Mouse (Mus musculus) gastrocnemius, adult 8-10 months (tissue): ENCODE data around the gene 6030452D12Rik. TPM values are rescaled to one million over a fixed set of nuclear protein-coding genes. Genes with fewer than 3 reads are reported as not detected.

Experiments used
- DNase-seq, 2 experiments: peaks; one replicate each; pipeline ENCODE4 v3.0.0; 2022; ENCODE audit warnings: low spot score in 2 of 2
- total RNA-seq, 4 experiments: library from RNA; stranded (reverse); gene quantifications; 2 replicates each; pipeline ENCODE4 v1.2.4; 2022

6030452D12Rik gene
- total RNA-seq, 4 experiments from 2014 or later = not detected

DNA sequence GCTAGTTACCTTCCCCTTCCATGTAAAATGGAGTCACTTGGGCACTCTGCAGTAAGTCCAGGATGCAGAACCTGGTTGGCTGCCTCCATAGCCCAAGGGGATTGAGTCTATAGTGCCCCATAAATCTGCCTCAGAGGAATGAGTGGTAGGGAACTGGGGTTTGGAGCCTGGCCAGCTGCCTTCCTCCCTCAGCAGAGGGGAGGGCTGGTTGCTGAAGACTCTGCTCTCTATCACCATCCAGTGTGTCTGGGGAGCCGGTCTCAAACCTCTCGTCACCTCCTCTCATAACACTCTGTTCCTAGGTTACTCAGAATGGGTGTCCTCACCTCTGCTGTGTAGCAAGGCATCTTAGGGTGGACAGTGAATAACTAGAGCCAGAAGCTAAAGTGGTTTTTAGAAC, 16.3 kb downstream of the 6030452D12Rik start:
- DNase-seq = no peak

DNA sequence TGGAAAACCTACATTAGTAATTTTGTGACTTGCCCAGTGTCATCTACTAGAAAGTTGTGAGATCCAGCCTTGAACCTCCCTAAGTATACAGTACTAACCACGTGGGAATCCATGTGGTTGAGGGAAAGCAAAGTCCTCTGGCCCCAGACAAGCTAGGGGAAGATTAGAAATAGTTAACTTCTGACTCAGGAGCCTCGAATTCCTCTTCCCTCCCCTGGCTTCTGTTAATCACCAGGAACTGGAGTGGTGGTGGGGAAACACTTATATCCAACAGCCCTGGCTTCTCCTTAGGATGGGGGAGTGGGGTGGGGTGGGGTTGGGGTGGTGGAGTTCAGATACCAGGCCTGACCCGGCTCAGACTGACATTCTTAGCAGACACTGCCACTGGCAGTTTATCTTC, 18.4 kb downstream of the 6030452D12Rik start:
- no peak for DNase-seq

DNA sequence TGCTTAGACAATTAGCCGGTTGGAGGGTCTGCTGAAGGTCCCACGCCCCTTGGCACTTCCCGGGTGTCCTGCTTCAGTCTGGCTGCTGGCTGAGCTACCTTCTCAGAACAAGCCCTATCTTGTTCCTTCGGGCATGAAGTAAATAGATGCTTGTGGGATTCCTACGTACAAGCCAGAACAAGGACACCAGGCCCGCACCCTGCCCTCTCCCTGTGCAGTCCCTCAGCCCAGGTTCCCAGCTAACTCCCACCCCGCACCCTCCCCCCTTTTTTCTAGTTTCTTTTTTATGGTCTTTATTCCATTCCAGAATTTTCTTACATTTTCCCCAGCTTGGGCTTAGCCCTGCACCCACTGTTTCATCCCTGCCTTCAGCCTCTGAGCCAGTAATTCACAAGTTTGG, 20.3 kb downstream of the 6030452D12Rik start:
- DNase-seq = no peak

DNA sequence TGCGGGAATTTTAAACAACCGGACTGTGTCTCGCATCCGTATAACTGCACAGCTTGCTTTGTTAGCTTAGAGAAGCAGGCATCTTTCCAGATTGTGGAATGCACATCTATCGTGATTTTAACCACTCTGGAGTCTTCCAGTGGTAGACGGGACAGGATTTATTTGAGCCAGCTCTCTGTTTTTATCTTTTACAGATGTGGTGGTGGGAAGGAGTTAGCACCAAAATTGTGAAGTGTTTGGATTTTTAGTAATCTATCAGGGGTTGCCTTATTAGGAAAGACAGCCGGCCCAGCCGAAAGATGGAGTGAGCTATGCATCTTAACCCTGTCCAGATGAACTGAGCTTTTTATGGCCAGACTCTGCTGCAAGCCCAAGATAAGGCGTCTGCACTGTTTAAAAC, 21.5 kb downstream of the 6030452D12Rik start:
- no peak for DNase-seq

DNA sequence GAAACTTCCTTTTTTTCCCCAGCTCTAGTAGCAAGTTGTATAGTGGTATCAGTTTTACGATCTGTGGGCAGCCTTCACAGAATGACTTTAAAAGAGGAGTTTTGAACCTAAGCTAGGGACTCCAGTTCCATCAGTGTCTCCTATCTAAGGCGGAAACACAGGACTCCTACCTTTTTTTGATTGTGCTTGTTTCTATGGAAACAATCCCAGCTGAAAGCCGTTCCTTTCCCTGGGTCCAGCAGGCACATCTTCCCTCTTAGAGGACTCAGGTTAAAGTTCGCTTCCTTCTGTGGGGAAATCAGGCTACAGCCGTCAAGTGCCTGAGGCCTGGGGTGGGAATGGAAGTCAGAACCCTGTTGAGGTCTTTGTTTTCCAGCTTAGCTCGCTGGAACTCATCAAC, 26.4 kb downstream of the 6030452D12Rik start:
- no peak for DNase-seq

DNA sequence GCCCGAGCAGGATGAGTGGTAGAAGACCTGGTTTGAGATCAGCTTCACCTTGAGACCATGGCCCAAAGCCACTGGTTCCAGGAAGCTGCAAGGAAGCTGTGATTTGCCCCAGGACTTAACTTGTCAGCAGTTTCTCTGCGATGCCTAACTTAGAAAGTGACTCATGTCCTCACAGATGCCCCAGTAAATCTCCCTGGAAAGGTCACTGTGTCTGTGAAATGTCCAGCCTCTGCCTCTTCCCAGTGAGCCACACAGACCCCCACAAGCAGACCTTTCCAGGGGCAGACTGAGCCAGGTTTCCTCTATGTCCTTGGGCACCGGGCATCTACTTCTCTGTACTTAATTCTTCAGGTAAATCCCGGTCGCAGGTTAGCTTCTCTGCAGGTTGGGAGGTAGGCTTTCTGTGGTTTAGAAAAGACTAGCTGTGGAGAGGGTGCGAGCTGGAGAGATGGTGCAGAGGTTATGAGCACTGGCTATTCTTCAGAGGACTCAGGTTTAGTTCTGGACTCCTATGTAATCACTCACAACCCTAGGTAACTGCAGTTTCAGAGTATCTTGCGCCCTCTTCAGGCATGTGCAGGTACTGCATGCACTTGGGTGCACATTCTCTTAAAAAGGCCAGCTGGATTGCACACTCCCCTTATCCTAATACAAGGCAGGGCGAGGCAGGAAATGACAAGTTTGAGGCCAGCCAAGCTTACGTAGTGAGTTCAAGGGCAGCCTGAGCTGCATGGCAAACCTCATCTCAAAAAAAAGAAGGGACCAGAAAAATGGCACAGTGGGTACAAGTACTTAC, 27.1 kb downstream of the 6030452D12Rik start:
- DNase-seq = no peak

DNA sequence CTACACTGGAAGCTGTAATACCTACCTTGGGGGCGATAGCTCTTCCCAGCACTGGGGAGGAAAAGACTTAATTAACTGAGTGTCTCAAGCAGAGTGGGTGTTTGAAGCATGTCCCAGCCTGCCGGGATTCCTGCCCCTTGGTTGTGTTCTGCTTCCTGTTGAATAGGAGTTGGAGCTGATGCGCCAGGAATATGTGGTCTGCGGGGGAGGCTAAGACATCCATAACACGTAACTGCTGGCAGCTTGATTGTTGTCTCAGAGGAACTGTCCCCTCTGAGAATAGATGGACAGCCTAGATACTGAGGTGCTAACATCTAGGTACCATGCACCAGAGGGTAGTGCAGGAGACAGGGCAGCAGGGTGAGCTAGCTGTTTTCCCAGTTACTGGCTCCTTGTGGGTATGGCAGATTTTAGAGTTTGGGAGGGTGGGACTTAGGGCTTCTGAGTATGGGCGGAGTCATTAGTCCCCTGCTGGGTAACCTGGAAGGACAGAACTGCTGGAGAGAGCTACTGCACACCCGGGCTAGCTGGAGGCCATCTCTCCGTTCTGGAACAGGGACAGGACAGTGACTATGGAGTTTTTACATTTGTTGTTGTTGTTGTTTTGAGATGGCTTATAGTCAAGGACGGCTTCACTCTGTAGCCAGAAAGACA, 28.4 kb downstream of the 6030452D12Rik start:
- DNase-seq = no peak

DNA sequence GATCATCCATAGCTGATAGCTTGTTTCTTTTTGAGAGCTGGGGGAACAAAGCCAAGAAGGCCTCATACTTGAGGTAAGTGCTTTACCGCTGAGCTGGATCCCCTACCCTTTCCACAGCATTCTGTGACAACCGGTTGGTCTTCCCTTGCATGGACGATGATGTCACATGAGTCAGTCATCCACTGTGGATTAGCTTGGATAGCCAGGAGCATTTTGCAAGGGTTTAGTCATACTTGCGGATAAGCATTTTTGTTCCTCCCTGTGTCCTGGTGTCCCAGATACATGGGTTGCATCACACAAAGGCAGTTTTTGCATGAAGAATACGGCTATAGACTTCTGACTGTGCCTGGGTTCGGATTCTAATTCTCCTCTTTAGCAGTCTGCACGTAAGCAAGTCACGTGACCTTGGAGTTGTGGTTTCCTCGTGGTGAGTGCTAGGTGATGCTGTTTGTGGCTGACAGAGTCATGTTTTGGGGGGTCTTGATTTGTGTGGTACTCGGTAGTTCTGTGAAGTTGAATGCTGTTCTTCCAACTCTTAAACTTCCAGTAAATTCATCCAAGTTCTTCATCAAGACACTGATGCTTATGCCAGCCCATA, 29.7 kb downstream of the 6030452D12Rik start:
- no peak for DNase-seq

DNA sequence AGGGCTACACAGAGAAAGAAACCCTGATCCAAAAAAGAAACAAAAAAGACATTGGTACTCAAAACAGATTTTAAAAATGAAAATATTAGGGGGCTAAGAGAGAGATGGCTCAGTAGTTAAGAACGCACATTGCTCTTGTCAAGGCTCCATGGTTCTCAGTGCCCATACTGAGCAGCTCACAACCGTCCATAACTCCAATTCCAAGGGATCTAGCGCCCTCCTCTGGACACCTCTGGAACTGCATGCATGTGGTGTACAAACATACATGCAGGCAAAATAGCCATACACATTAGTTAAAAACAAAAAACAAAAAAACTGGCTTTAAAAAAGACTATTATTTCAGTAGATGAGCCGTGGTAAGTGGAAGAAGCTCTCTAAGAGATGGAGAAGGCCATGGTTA, 30.2 kb downstream of the 6030452D12Rik start:
- no peak for DNase-seq

DNA sequence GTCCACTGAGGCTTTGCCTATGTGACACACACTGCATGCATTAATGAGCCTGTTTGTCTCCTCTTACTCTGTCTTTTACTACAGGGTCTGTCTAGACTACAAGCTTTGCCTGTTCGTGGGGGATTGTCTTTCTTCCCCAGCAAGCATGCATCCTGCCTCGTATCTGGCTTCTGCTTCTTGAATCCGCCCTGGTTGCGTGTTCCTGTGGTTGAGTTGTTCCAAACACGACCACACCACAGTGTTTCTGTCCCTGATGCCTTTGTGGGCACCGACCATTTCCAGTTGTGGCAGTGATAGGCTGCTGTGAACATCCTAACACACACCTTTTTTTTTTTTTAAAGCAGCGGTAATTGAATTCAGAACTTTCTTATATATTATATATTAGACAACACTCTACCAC, 33.4 kb downstream of the 6030452D12Rik start:
- DNase-seq = no peak

DNA sequence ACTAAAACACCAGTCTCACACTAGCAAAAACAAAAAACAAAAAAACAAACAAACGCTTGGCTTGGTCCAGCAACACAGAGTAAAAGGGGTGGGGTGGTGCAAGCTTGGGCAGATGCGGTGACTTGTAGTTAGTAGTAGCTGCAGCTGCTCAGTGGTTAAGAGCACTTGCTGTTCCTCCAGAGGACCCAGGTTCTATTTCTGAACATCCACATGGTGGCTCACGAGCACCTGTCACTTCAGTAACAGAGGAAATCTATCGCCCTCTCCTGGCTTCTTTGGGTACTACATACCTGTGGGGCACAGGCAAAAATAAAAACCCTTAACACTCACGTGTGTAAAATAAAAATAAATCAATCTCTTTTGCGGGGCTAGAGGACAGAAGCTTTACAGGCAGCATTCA, 34.1 kb downstream of the 6030452D12Rik start:
- DNase-seq = no peak

DNA sequence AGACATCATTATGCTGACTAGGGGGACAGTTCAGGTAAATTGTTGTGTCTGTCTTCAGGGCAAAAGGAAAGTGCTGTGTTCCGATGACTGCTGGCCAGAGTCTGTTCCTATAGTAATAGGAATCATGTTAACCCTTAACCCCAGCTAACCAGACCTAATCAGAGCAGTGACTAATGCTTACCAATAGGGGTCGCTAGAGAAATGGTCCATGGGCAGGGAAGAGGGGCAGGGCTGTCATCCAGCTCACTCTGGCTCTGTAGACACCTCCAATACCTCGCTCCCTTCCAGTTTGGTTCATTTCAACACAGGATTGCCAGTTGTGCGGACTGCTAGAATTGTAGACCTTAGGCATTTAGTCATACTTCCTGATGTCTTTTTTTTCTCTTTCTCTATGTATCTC, 35.1 kb downstream of the 6030452D12Rik start:
- DNase-seq = no peak

DNA sequence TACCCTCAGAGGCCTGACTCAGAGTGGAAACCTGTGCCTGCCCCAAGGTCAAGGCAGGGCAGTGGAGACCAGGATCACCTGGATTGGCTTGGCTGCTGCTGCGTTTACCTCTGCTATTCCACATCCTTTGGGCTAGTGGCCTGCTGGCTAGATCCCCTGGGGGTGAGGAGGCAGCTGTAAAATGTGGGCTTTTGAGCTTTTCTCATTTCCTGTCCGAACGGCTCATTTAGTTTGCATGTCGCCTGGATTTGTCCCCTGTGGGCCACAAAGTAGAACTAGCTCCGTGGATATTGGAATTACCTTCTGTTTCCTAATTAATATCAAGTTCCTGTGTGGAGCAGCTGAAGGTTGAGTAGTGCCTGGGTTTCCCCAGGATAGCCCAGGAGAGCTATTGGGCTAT, 38.9 kb downstream of the 6030452D12Rik start:
- DNase-seq = no peak

DNA sequence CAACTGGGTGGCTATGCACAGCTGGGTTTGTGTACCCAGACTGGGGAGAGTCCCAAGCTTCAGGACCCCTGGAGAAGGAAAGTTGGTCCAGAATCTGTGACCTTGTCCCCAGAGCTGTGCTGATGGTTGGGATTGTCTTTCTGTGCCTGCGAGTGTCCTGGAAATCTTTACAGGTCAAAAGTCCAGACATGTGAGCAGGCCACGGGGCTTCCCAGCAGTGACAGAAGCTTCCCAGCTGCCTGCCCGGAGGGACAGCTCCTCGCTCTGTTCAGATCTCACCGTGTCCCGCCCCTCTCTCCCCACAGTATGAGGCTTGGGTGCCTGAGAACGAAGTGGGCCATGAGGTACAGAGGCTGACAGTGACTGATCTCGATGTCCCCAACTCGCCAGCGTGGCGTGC, 40.7 kb downstream of the 6030452D12Rik start:
- no peak for DNase-seq

DNA sequence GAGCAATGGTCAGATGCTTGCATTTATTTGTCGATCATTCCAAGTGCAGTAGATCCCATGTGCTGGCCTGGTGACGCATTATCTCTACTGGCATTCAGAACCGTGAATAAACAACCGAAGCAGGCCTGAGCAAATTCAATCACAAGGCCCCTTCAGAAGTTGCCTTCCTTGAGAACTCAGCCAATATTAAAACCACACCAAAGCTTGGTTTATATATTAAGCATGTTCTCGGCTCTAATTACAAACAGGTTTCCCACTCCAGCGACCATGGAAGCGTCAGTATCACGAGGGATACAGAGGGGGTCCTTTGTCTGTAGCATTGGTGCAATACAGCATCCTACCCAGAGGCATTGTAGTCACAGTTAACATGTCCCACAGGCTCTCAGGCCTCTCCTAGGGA, 42.7 kb downstream of the 6030452D12Rik start:
- DNase-seq = no peak

DNA sequence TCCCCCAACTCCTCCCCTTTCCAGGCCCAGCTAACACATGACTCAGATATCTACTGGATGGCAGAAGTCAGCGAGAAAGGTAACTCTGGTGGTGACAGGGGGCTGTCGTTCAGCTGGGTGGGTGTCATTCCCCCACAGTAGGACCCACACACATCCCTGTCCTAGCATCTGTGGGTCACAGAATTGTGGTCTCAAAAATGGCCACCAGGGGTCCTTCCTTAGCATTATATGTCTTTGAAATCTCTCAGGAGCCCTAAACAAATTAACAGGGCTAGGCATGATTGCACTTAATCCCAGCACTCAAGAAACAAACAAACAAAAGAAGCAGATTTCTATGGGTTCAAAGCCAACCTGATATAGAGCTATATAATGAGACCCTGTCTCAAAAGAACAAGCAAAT, 44.8 kb downstream of the 6030452D12Rik start:
- no peak for DNase-seq

DNA sequence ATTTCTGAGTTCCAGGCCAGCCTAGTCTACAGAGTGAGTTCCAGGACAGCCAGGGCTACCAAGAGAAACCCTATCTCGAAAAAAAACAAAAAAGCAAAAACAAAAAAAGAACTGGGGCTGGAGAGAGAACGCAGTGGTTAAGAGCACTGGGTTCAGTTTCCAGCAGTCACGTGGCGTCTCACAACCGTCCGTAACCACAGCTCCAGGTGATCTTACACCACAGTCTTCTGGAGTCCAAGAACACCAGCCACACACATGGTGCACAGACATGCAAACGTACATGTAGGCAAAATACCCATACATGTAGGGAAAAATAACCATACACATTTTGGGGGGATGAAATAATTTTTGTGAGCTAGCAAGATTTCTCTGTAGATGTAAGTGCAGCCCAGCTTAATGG, 46.4 kb downstream of the 6030452D12Rik start:
- no peak for DNase-seq

DNA sequence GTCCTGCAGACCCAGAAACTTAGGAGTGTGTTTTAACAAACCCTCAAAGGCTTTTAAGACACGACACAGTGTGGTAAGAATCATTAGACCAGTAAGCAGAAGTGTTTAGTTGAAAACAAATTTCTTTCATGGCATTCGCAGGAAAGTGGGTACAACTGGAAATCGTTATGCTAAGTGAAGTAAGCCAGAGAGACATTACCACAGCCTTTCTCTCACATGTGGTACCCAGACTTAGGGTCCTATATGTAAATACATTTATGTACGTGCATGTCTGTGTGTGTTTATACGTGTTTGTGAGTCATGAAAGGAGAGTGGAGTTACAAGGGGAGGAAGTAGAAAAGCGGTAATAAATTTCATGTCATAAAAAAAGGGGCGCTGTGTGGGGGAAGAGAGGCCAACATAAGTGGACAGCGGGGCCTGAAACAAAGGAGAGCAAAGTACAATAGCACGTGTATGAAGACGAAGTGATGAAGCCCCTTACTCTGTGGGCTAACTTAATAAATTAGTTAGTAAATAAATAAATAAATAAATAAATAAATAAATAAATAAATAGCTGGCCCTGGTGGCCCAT, 48.1 kb downstream of the 6030452D12Rik start:
- DNase-seq = no peak

DNA sequence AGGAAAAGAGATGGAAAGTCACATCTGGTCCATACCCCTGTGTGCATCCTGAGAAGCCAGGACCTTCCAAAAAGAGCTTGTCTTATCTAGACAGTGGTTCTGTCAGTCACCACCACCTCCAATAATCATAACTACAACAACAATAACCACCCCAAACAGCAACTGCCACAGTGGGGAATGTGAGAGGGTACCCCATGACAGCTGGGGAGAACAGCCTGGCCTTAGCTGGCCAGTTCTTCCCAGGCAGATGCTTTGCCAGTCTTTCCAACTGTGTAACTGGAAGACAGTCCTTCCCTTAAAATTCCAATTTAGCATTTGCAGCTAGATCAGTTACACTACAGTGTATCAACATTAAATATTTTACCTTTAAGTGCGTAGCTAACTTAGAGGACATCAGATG, 50.6 kb downstream of the 6030452D12Rik start:
- DNase-seq = no peak

DNA sequence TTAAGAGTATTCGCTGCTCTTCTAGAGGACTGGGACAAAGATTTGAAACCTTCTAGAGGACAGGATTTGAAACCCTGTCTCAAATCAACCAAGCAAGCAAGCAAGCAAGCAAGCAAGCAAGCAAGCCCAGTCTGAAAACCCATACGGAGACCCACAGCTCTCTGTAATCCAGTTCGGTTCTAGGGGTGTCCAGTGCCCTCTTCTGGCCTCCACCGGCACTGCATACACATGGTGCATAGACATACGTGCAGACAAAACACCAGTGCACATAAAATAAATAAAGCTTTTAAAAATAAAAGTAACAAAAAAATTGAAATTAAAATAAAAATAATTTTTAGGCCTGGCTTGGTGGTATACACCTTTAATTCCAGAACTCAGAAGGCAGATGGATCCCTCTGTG, 53.7 kb downstream of the 6030452D12Rik start:
- no peak for DNase-seq

DNA sequence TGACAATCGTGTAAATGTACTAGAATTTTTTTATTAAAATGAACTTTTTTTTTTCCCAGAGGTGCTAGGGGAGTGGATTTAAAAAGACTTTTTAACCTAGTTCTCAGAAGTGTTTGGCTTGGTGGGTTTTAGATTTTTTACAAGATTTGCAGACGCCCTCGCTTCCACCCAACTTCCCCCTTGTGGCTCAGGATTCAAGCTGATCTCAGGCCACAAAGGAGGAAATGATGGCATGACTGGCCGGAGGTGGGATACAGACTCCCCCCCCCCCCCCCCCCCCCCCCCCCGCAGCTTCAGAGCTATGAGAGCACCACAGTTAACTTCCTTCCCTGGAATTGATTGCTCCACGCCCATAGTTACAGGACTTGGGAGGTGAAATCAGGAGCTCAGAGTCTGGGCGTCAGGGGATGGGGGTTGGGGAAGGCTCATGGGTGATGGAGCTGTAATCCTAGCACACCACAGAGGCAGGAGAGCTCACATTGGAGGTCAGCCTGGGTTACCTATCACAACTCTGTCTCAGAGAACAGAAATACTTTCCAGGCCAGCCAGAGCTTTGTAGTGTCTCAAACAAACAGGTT, 55.8 kb downstream of the 6030452D12Rik start:
- no peak for DNase-seq
